Mouse (Mus musculus): ENCODE measurements around the gene Kmt2c. TPM values are rescaled to one million over a fixed set of nuclear protein-coding genes. Genes with fewer than 3 reads are reported as not detected.

Gene Kmt2c
- total RNA-seq (2012; rRNA removed) = 50.6 and 56.7 TPM in 2 replicates

DNA sequence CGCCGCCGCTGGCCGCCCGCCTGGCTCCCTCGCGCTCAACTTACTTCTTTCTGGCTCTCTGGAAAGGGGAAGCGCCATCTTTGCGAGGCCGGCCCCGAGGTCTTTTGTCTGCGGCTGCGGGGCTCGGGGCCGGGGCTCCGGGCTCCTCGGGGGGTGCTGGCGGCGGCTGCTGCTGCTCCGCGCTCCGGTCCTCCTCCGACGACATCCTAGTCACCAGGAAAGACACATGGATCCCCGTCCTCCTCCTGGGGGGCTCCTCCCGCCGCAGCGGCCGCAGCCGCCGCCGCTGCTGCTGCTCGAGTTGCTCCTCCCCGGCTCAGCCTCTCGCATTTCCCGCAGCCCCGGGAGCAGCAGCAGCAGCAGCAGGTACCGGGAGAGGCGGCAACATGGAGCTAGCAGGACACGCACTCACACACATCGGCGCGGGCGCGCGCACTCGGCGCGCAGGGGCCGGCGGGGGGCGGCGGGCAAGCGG is at the start of gene Kmt2c:
Gene Kmt2c (minus strand): TSS at position 438 of the 475 bp plus-strand sequence.
- peak within 1 kb of the TSS; percentile 96 for H3K4me3 ChIP-seq (ENCODE audit: insufficient read depth in 1 of 2, low read depth in 1 of 2, low read length in 2 of 2, poor library complexity in 1 of 2, severe bottlenecking in 1 of 2)
- in situ Hi-C loops (cut with MboI; ENCODE audit: low sequenced_read_pairs in 2 of 2, unreplicated experiment in 2 of 2) = no loop called here
- H3K36me3 ChIP-seq (ENCODE audit: control insufficient read depth, insufficient read depth, low read length, poor library complexity, severe bottlenecking) = no peaks in the 10 kb centered on the region; the same call in 1 of the 2 replicates
- no peak for TF ChIP-seq CHD2 (IDR thresholded peaks at IDR 0.05; ENCODE audit: low read depth, low read length)
- no peak for TF ChIP-seq HCFC1 (IDR thresholded peaks at IDR 0.05; ENCODE audit: borderline replicate concordance, insufficient read depth, low read length)
- no peak for TF ChIP-seq ZNF384 (IDR thresholded peaks at IDR 0.05; ENCODE audit: low read depth, low read length)
- TF ChIP-seq ZC3H11A (IDR thresholded peaks at IDR 0.05; ENCODE audit: borderline replicate concordance, low read depth, low read length) = no peak
- peak within 1 kb of the TSS; percentile 95 for H3K9ac ChIP-seq (ENCODE audit: insufficient read depth, low read depth, low read length, poor library complexity, severe bottlenecking)
- H3K4me1 ChIP-seq (ENCODE audit: control insufficient read depth in 2 of 2, insufficient read depth in 2 of 2, low read length in 2 of 2, poor library complexity in 1 of 2) = peaks cover 0 to 4% of the 10 kb centered on the region in 2 experiments; a peak in 1 of 4 replicates
- no peaks in the 10 kb centered on the region for H3K9me3 ChIP-seq (ENCODE audit: control insufficient read depth, insufficient read depth, low read depth, low read length)
- peak within 1 kb of the TSS; percentile 92 for H3K27ac ChIP-seq (ENCODE audit: insufficient read depth, low read depth, low read length, poor library complexity, severe bottlenecking)
- peak; percentile 44 for DNase-seq (ENCODE audit: low read depth, low spot score)

DNA sequence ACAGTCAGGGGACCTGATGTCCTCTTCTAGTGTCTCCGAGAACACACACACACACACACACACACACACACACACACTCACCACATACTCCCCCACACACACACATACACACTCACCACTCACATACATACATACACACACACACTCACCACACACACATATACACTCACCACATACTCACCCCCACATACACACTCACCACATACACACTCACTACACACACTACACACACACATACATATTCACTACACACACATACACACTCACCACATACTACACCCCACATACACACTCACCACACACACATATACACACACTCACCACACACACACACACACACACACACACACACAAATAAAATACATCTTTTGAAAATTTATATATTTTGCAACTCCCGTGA is 48.3 kb upstream of the Kmt2c start:
- Histone ChIP-seq H3K4me3 (ENCODE audit: insufficient read depth in 1 of 2, low read depth in 1 of 2, low read length in 2 of 2, poor library complexity in 1 of 2, severe bottlenecking in 1 of 2) (no peak overlapping the region), H3K36me3 (ENCODE audit: control insufficient read depth, insufficient read depth, low read length, poor library complexity, severe bottlenecking) (no peaks in the 10 kb centered on the region), H3K9me3 (ENCODE audit: control insufficient read depth, insufficient read depth, low read depth, low read length) (no peaks in the 10 kb centered on the region), H3K4me1 (ENCODE audit: control insufficient read depth in 2 of 2, insufficient read depth in 2 of 2, low read length in 2 of 2, poor library complexity in 1 of 2) (peaks cover 6 to 8% of the 10 kb centered on the region in 2 experiments; a peak in 3 of 4 replicates), H3K27ac (ENCODE audit: insufficient read depth, low read depth, low read length, poor library complexity, severe bottlenecking) (no peak overlapping the region), H3K9ac (ENCODE audit: insufficient read depth, low read depth, low read length, poor library complexity, severe bottlenecking) (no peak overlapping the region)
- no peak for TF ChIP-seq ZNF384 (IDR thresholded peaks at IDR 0.05; ENCODE audit: low read depth, low read length)
- no peak for TF ChIP-seq ZC3H11A (IDR thresholded peaks at IDR 0.05; ENCODE audit: borderline replicate concordance, low read depth, low read length)
- no peak for TF ChIP-seq CHD2 (IDR thresholded peaks at IDR 0.05; ENCODE audit: low read depth, low read length)
- TF ChIP-seq MAFK (IDR thresholded peaks at IDR 0.05; ENCODE audit: insufficient read depth, low read depth, low read length) = no peak
- TF ChIP-seq HCFC1 (IDR thresholded peaks at IDR 0.05; ENCODE audit: borderline replicate concordance, insufficient read depth, low read length) = no peak
- no peak for DNase-seq (ENCODE audit: low read depth, low spot score)
- in situ Hi-C loops (cut with MboI; ENCODE audit: low sequenced_read_pairs in 2 of 2, unreplicated experiment in 2 of 2) = no loop called here

DNA sequence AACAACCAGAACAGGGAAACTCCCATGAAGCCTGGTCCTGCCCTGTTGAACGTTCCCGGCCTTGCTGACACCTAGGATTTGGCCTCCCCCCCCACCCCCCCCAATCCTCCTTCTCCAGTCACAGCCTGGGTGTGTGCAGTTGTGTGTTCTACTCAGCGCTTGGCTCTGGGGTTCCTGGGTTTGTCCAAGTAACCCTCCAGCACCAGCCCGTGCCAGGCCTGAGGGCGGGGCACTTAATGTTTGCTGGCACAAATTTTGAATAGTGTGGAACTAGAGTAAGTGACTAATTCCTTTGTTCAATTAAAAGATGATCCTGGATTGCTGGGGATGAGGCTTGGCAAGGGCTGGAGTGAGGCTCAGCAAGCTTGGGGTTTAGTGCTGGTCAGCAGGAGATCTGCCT is 46.0 kb upstream of the Kmt2c start:
- Histone ChIP-seq H3K4me3 (ENCODE audit: insufficient read depth in 1 of 2, low read depth in 1 of 2, low read length in 2 of 2, poor library complexity in 1 of 2, severe bottlenecking in 1 of 2) (no peak overlapping the region), H3K4me1 (ENCODE audit: control insufficient read depth in 2 of 2, insufficient read depth in 2 of 2, low read length in 2 of 2, poor library complexity in 1 of 2) (peaks cover 4 to 8% of the 10 kb centered on the region in 2 experiments; a peak in 3 of 4 replicates), H3K36me3 (ENCODE audit: control insufficient read depth, insufficient read depth, low read length, poor library complexity, severe bottlenecking) (no peaks in the 10 kb centered on the region), H3K27ac (ENCODE audit: insufficient read depth, low read depth, low read length, poor library complexity, severe bottlenecking) (no peak overlapping the region), H3K9ac (ENCODE audit: insufficient read depth, low read depth, low read length, poor library complexity, severe bottlenecking) (no peak overlapping the region), H3K9me3 (ENCODE audit: control insufficient read depth, insufficient read depth, low read depth, low read length) (no peaks in the 10 kb centered on the region)
- in situ Hi-C loops (cut with MboI; ENCODE audit: low sequenced_read_pairs in 2 of 2, unreplicated experiment in 2 of 2) = no loop called here
- DNase-seq (ENCODE audit: low read depth, low spot score) = no peak
- TF ChIP-seq ZNF384 (IDR thresholded peaks at IDR 0.05; ENCODE audit: low read depth, low read length) = no peak
- no peak for TF ChIP-seq MAFK (IDR thresholded peaks at IDR 0.05; ENCODE audit: insufficient read depth, low read depth, low read length)
- TF ChIP-seq CHD2 (IDR thresholded peaks at IDR 0.05; ENCODE audit: low read depth, low read length) = no peak
- TF ChIP-seq HCFC1 (IDR thresholded peaks at IDR 0.05; ENCODE audit: borderline replicate concordance, insufficient read depth, low read length) = no peak
- no peak for TF ChIP-seq ZC3H11A (IDR thresholded peaks at IDR 0.05; ENCODE audit: borderline replicate concordance, low read depth, low read length)

DNA sequence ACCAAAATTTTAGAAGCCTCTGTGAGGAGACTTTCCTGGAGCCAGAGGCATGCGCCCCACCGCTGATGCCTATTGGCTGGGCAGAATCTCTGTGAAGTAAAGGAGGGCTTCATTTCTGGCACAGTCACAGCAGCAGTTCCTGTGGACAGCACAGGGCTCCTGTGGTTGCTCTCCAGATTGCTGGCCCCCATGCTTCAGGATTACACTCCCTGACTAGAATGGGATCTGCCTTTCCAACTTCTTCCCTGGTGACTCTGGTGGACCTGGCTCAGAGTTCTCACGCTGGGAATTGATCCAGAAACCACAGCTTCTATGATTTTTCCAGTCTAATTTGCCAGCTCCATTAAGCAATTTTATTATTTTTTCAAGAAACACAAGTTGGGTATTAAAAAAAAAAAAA is 45.5 kb upstream of the Kmt2c start:
- no peak for DNase-seq (ENCODE audit: low read depth, low spot score)

More for the DNA sequence above, 45.5 kb upstream of the Kmt2c start:
- H3K9ac ChIP-seq (ENCODE audit: insufficient read depth, low read depth, low read length, poor library complexity, severe bottlenecking) = no peak overlapping the region
- H3K4me1 ChIP-seq (ENCODE audit: control insufficient read depth in 2 of 2, insufficient read depth in 2 of 2, low read length in 2 of 2, poor library complexity in 1 of 2) = peaks cover 3 to 8% of the 10 kb centered on the region in 2 experiments; a peak in 3 of 4 replicates
- no peaks in the 10 kb centered on the region for H3K36me3 ChIP-seq (ENCODE audit: control insufficient read depth, insufficient read depth, low read length, poor library complexity, severe bottlenecking)
- in situ Hi-C loops (cut with MboI; ENCODE audit: low sequenced_read_pairs in 2 of 2, unreplicated experiment in 2 of 2) = no loop called here
- TF ChIP-seq ZC3H11A (IDR thresholded peaks at IDR 0.05; ENCODE audit: borderline replicate concordance, low read depth, low read length) (no peak), ZNF384 (IDR thresholded peaks at IDR 0.05; ENCODE audit: low read depth, low read length) (no peak), MAFK (IDR thresholded peaks at IDR 0.05; ENCODE audit: insufficient read depth, low read depth, low read length) (no peak), HCFC1 (IDR thresholded peaks at IDR 0.05; ENCODE audit: borderline replicate concordance, insufficient read depth, low read length) (no peak), CHD2 (IDR thresholded peaks at IDR 0.05; ENCODE audit: low read depth, low read length) (no peak)
- no peak overlapping the region for H3K4me3 ChIP-seq (ENCODE audit: insufficient read depth in 1 of 2, low read depth in 1 of 2, low read length in 2 of 2, poor library complexity in 1 of 2, severe bottlenecking in 1 of 2)
- H3K9me3 ChIP-seq (ENCODE audit: control insufficient read depth, insufficient read depth, low read depth, low read length) = no peaks in the 10 kb centered on the region
- H3K27ac ChIP-seq (ENCODE audit: insufficient read depth, low read depth, low read length, poor library complexity, severe bottlenecking) = no peak overlapping the region

Measured in ES-E14 (cell line).